Mouse (Mus musculus) inflammation-experienced regulatory T-cells (primary cell): Measurements from ENCODE around the gene Ifitm3. TPM values are rescaled to one million over a fixed set of nuclear protein-coding genes. Genes with fewer than 3 reads are reported as not detected.

Source experiments
- polyA plus RNA-seq, 2 experiments: library from polyadenylated mRNA; unstranded; fragments of 100-300 nt; shearing (Covaris generic); gene quantifications; one replicate each; pipeline ENCODE4 v1.2.1; 2017

Ifitm3 gene
- polyA plus RNA-seq, result 1 to 10 TPM; 3.5 to 8.8 TPM

GRCm38 (mm10) chr7:141010593-141010992 is at the start of gene Ifitm3:
Gene Ifitm3 (minus strand): TSS chr7:141010770.

GRCm38 (mm10) chr7:141028831-141029230 is 18.3 kb upstream of the Ifitm3 start, which contains the start of gene Gm17387:
Gene Gm17387 (plus strand): TSS chr7:141029131.

GRCm38 (mm10) chr7:141017824-141018223 is 7.3 kb upstream of the Ifitm3 start, which contains the start of gene Ifitm6:
Gene Ifitm6 (minus strand): TSS chr7:141017924.

DNA sequence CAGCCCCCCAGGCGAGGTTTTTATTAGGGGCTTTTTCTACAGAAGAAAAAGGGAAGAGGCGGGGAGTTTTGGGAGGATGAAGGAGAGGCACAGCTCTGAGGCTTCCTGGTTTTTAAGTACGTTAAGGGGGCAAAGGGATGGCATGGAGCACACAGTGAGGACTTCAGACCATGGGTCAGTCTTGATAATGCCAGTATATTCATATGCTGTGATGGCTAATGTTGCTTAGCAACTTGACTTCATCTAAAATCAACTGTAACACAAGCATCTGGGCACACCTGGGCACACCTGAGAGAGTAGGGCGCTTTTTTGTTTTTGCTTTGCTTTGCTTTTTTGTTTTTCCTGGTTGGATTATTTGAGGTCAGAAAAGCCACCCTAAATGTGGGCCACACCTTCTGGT is 43.6 kb downstream of the Ifitm3 start, which contains the start of gene Ifitm1:
TSS of gene Ifitm1 (plus strand) at position 301 of the 400 bp plus-strand sequence.

Other genes with a start within 250 kb of the Ifitm3 start
- gene Cyp2e1, start 247.0 kb downstream of the Ifitm3 start, polyA plus RNA-seq, result under 1 TPM; 0.10 to 0.18 TPM
- under 1 TPM in 1 of 2 experiments, not detected in 1; 0.18 TPM for gene Syce1, start 222.9 kb downstream of the Ifitm3 start, polyA plus RNA-seq
- gene Zfp941, start 188.6 kb downstream of the Ifitm3 start, polyA plus RNA-seq, result 1 to 10 TPM in 1 of 2 experiments, under 1 TPM in 1; 0.46 to 1.9 TPM
- under 1 TPM in 1 of 2 experiments, not detected in 1; 0.58 TPM for gene Urah, start 175.8 kb downstream of the Ifitm3 start, polyA plus RNA-seq
- not detected for gene Scgb1c1, start 165.2 kb downstream of the Ifitm3 start, polyA plus RNA-seq
- gene Odf3, start 163.0 kb downstream of the Ifitm3 start, polyA plus RNA-seq, result under 1 TPM in 1 of 2 experiments, not detected in 1; 0.28 TPM
- under 1 TPM in 1 of 2 experiments, not detected in 1; 0.54 TPM for gene Gm45785, start 154.4 kb downstream of the Ifitm3 start, polyA plus RNA-seq
- 100 to 1,000 TPM; 114 to 152 TPM for gene Ric8a, start 153.8 kb downstream of the Ifitm3 start, polyA plus RNA-seq
- gene Bet1l, start 153.2 kb downstream of the Ifitm3 start, polyA plus RNA-seq, result 10 to 100 TPM; 41.3 to 51.5 TPM
- 100 to 1,000 TPM; 186 to 193 TPM for gene Psmd13, start 128.8 kb downstream of the Ifitm3 start, polyA plus RNA-seq
- gene Sirt3, start 128.5 kb downstream of the Ifitm3 start, polyA plus RNA-seq, result 10 to 100 TPM in 1 of 2 experiments, 1 to 10 TPM in 1; 8.7 to 11.6 TPM
- not detected for gene Cox8b, start 110.3 kb downstream of the Ifitm3 start, polyA plus RNA-seq
- gene Nlrp6, start 89.9 kb downstream of the Ifitm3 start, polyA plus RNA-seq, result under 1 TPM in 1 of 2 experiments, not detected in 1; 0.05 TPM
- gene Pgghg, start 69.4 kb downstream of the Ifitm3 start, polyA plus RNA-seq, result 10 to 100 TPM; 24.8 to 37.5 TPM
- 1 to 10 TPM in 1 of 2 experiments, under 1 TPM in 1; 0.35 to 1.1 TPM for gene Ifitm5, start 60.5 kb downstream of the Ifitm3 start, polyA plus RNA-seq
- not detected for gene Gm45717, start 54.8 kb downstream of the Ifitm3 start, polyA plus RNA-seq
- 10 to 100 TPM; 37.1 to 96.5 TPM for gene Ifitm2, start 54.8 kb downstream of the Ifitm3 start, polyA plus RNA-seq
- 1 to 10 TPM in 1 of 2 experiments, not detected in 1; 1.9 TPM for gene Ifitm1, start 43.5 kb downstream of the Ifitm3 start, polyA plus RNA-seq
- gene Ifitm6, start 7.2 kb upstream of the Ifitm3 start, polyA plus RNA-seq, result not detected
- gene Gm17387, start 18.4 kb upstream of the Ifitm3 start, polyA plus RNA-seq, result not detected
- 10 to 100 TPM; 18.8 to 19.5 TPM for gene B4galnt4, start 50.3 kb upstream of the Ifitm3 start, polyA plus RNA-seq
- gene Pkp3, start 67.4 kb upstream of the Ifitm3 start, polyA plus RNA-seq, result 100 to 1,000 TPM; 253 to 350 TPM
- gene Sigirr, start 89.8 kb upstream of the Ifitm3 start, polyA plus RNA-seq, result 100 to 1,000 TPM; 207 to 212 TPM
- gene Ano9, start 107.0 kb upstream of the Ifitm3 start, polyA plus RNA-seq, result under 1 TPM; 0.48 to 0.54 TPM
- 10 to 100 TPM; 19.1 to 23.2 TPM for gene Ptdss2, start 111.6 kb upstream of the Ifitm3 start, polyA plus RNA-seq
- 100 to 1,000 TPM; 110 to 149 TPM for gene Rnh1, start 162.1 kb upstream of the Ifitm3 start, polyA plus RNA-seq
- 10 to 100 TPM; 45.4 to 45.7 TPM for gene Hras, start 183.2 kb upstream of the Ifitm3 start, polyA plus RNA-seq
- 1 to 10 TPM; 2.7 to 6.2 TPM for gene Lrrc56, start 183.4 kb upstream of the Ifitm3 start, polyA plus RNA-seq
- 10 to 100 TPM; 13.5 to 14.3 TPM for gene Lmntd2, start 203.3 kb upstream of the Ifitm3 start, polyA plus RNA-seq
- gene Rassf7, start 205.1 kb upstream of the Ifitm3 start, polyA plus RNA-seq, result 10 to 100 TPM; 18.6 to 27.3 TPM
- gene Phrf1, start 218.0 kb upstream of the Ifitm3 start, polyA plus RNA-seq, result 10 to 100 TPM; 88.2 to 93.2 TPM